Mouse (Mus musculus): ENCODE results near the gene Pknox1. TPM values are rescaled to one million over a fixed set of nuclear protein-coding genes. Genes with fewer than 3 reads are reported as not detected.

The Pknox1 gene
- polyA plus RNA-seq, 1 experiment from 2014 or later: 60.2 TPM

- Histone ChIP-seq H3K4me3 (ENCODE audit: low read depth, low read length) (no peak overlapping the region), H3K9me3 (ENCODE audit: control insufficient read depth, low read length) (no peaks in the 10 kb centered on the region), H3K9ac (replicated peaks; ENCODE audit: low read depth, low read length) (no peak overlapping the region), H3K36me3 (ENCODE audit: control insufficient read depth, insufficient read depth, low read length) (no peaks in the 10 kb centered on the region), H3K27me3 (ENCODE audit: control insufficient read depth, insufficient read depth, low read length) (no peaks in the 10 kb centered on the region), H3K4me2 (ENCODE audit: low read depth, low read length) (no peak overlapping the region), H3K27ac (ENCODE audit: low read depth, low read length) (no peak overlapping the region), H3K4me1 (ENCODE audit: control insufficient read depth, insufficient read depth, low read length) (peaks cover 21% of the 10 kb centered on the region)
- WGBS: 34% methylated on average over 3 of the region's 3 CpGs
- peak; percentile 52; the same call in 1 of the 2 replicates for ATAC-seq (ENCODE audit: low read depth)
Observed at GRCm38 (mm10) chr17:31580344-31580743, 15.8 kb downstream of the Pknox1 start.

GRCm38 (mm10) chr17:31583185-31583584 lies 18.7 kb downstream of the Pknox1 start:
- ATAC-seq (ENCODE audit: low read depth): no peak
- no peaks in the 10 kb centered on the region for H3K27me3 ChIP-seq (ENCODE audit: control insufficient read depth, insufficient read depth, low read length)
- H3K9me3 ChIP-seq (ENCODE audit: control insufficient read depth, low read length): no peaks in the 10 kb centered on the region
- peaks cover 21% of the 10 kb centered on the region for H3K4me1 ChIP-seq (ENCODE audit: control insufficient read depth, insufficient read depth, low read length)
- WGBS: 12% methylated on average over 3 of the region's 3 CpGs
- peak overlapping the region; percentile 6; the same call in 1 of the 2 replicates for H3K27ac ChIP-seq (ENCODE audit: low read depth, low read length)
- H3K36me3 ChIP-seq (ENCODE audit: control insufficient read depth, insufficient read depth, low read length): no peaks in the 10 kb centered on the region; the same call in 1 of the 2 replicates
- 0 out of 2 replicates have a peak overlapping the region, but pooled peaks have one; percentile 16 for H3K9ac ChIP-seq (replicated peaks; ENCODE audit: low read depth, low read length)
- no peak overlapping the region for H3K4me2 ChIP-seq (ENCODE audit: low read depth, low read length)
- no peak overlapping the region for H3K4me3 ChIP-seq (ENCODE audit: low read depth, low read length)

- Histone ChIP-seq H3K9me3 (ENCODE audit: control insufficient read depth, low read length) (no peaks in the 10 kb centered on the region), H3K4me3 (ENCODE audit: low read depth, low read length) (no peak overlapping the region), H3K27ac (ENCODE audit: low read depth, low read length) (0 out of 2 replicates have a peak overlapping the region, but pooled peaks have one; percentile 6), H3K27me3 (ENCODE audit: control insufficient read depth, insufficient read depth, low read length) (no peaks in the 10 kb centered on the region), H3K4me2 (ENCODE audit: low read depth, low read length) (no peak overlapping the region), H3K9ac (replicated peaks; ENCODE audit: low read depth, low read length) (0 out of 2 replicates have a peak overlapping the region, but pooled peaks have one; percentile 16), H3K36me3 (ENCODE audit: control insufficient read depth, insufficient read depth, low read length) (no peaks in the 10 kb centered on the region; the same call in 1 of the 2 replicates), H3K4me1 (ENCODE audit: control insufficient read depth, insufficient read depth, low read length) (peaks cover 21% of the 10 kb centered on the region)
- 75% methylated on average over 6 of the region's 6 CpGs for WGBS
- ATAC-seq (ENCODE audit: low read depth): no peak
Observed at GRCm38 (mm10) chr17:31583781-31584180, 19.2 kb downstream of the Pknox1 start.

GRCm38 (mm10) chr17:31588115-31588514 lies 23.6 kb downstream of the Pknox1 start:
- Histone ChIP-seq H3K9me3 (ENCODE audit: control insufficient read depth, low read length) (no peaks in the 10 kb centered on the region), H3K9ac (replicated peaks; ENCODE audit: low read depth, low read length) (no peak overlapping the region), H3K4me1 (ENCODE audit: control insufficient read depth, insufficient read depth, low read length) (peaks cover 6% of the 10 kb centered on the region; the same call in 1 of the 2 replicates), H3K4me2 (ENCODE audit: low read depth, low read length) (no peak overlapping the region), H3K27ac (ENCODE audit: low read depth, low read length) (no peak overlapping the region), H3K27me3 (ENCODE audit: control insufficient read depth, insufficient read depth, low read length) (no peaks in the 10 kb centered on the region), H3K36me3 (ENCODE audit: control insufficient read depth, insufficient read depth, low read length) (peaks cover 31% of the 10 kb centered on the region), H3K4me3 (ENCODE audit: low read depth, low read length) (no peak overlapping the region)
- ATAC-seq (ENCODE audit: low read depth): no peak
- 87% methylated on average over 7 of the region's 7 CpGs for WGBS

GRCm38 (mm10) chr17:31588726-31589125 lies 24.2 kb downstream of the Pknox1 start:
- H3K4me1 ChIP-seq (ENCODE audit: control insufficient read depth, insufficient read depth, low read length): 0 out of 2 replicates have a peak, but pooled peaks cover under 1% of the 10 kb centered on the region
- no peaks in the 10 kb centered on the region for H3K9me3 ChIP-seq (ENCODE audit: control insufficient read depth, low read length)
- peaks cover 36% of the 10 kb centered on the region for H3K36me3 ChIP-seq (ENCODE audit: control insufficient read depth, insufficient read depth, low read length)
- no peaks in the 10 kb centered on the region for H3K27me3 ChIP-seq (ENCODE audit: control insufficient read depth, insufficient read depth, low read length)
- H3K9ac ChIP-seq (replicated peaks; ENCODE audit: low read depth, low read length): no peak overlapping the region
- 92% methylated on average over 4 of the region's 4 CpGs for WGBS
- ATAC-seq (ENCODE audit: low read depth): no peak
- no peak overlapping the region for H3K27ac ChIP-seq (ENCODE audit: low read depth, low read length)
- no peak overlapping the region for H3K4me2 ChIP-seq (ENCODE audit: low read depth, low read length)
- H3K4me3 ChIP-seq (ENCODE audit: low read depth, low read length): no peak overlapping the region

GRCm38 (mm10) chr17:31590846-31591245 lies 26.3 kb downstream of the Pknox1 start:
- WGBS: 90% methylated on average over 11 of the region's 11 CpGs
- Histone ChIP-seq H3K4me2 (ENCODE audit: low read depth, low read length) (no peak overlapping the region), H3K4me3 (ENCODE audit: low read depth, low read length) (no peak overlapping the region), H3K4me1 (ENCODE audit: control insufficient read depth, insufficient read depth, low read length) (no peaks in the 10 kb centered on the region), H3K9ac (replicated peaks; ENCODE audit: low read depth, low read length) (no peak overlapping the region), H3K27me3 (ENCODE audit: control insufficient read depth, insufficient read depth, low read length) (no peaks in the 10 kb centered on the region), H3K36me3 (ENCODE audit: control insufficient read depth, insufficient read depth, low read length) (peaks cover 47% of the 10 kb centered on the region), H3K9me3 (ENCODE audit: control insufficient read depth, low read length) (no peaks in the 10 kb centered on the region), H3K27ac (ENCODE audit: low read depth, low read length) (no peak overlapping the region)
- no peak for ATAC-seq (ENCODE audit: low read depth)

GRCm38 (mm10) chr17:31594590-31594989 lies 30.1 kb downstream of the Pknox1 start:
- Histone ChIP-seq H3K4me3 (ENCODE audit: low read depth, low read length) (no peak overlapping the region), H3K27me3 (ENCODE audit: control insufficient read depth, insufficient read depth, low read length) (no peaks in the 10 kb centered on the region), H3K4me1 (ENCODE audit: control insufficient read depth, insufficient read depth, low read length) (no peaks in the 10 kb centered on the region), H3K9ac (replicated peaks; ENCODE audit: low read depth, low read length) (no peak overlapping the region), H3K4me2 (ENCODE audit: low read depth, low read length) (no peak overlapping the region), H3K36me3 (ENCODE audit: control insufficient read depth, insufficient read depth, low read length) (peaks cover 72% of the 10 kb centered on the region), H3K9me3 (ENCODE audit: control insufficient read depth, low read length) (no peaks in the 10 kb centered on the region), H3K27ac (ENCODE audit: low read depth, low read length) (no peak overlapping the region)
- ATAC-seq (ENCODE audit: low read depth): no peak
- 77% methylated on average over 7 of the region's 7 CpGs for WGBS

- no peak overlapping the region for H3K9ac ChIP-seq (replicated peaks; ENCODE audit: low read depth, low read length)
- no peak for ATAC-seq (ENCODE audit: low read depth)
- no peak overlapping the region for H3K4me3 ChIP-seq (ENCODE audit: low read depth, low read length)
- H3K4me1 ChIP-seq (ENCODE audit: control insufficient read depth, insufficient read depth, low read length): no peaks in the 10 kb centered on the region
- H3K9me3 ChIP-seq (ENCODE audit: control insufficient read depth, low read length): no peaks in the 10 kb centered on the region
- H3K4me2 ChIP-seq (ENCODE audit: low read depth, low read length): no peak overlapping the region
- 72% methylated on average over 5 of the region's 5 CpGs for WGBS
- H3K27ac ChIP-seq (ENCODE audit: low read depth, low read length): no peak overlapping the region
- H3K27me3 ChIP-seq (ENCODE audit: control insufficient read depth, insufficient read depth, low read length): no peaks in the 10 kb centered on the region
- peaks cover 75% of the 10 kb centered on the region for H3K36me3 ChIP-seq (ENCODE audit: control insufficient read depth, insufficient read depth, low read length)
Observed at GRCm38 (mm10) chr17:31595077-31595476, 30.5 kb downstream of the Pknox1 start.

GRCm38 (mm10) chr17:31597957-31598356 lies 33.4 kb downstream of the Pknox1 start:
- 96% methylated on average over 9 of the region's 9 CpGs for WGBS
- H3K36me3 ChIP-seq (ENCODE audit: control insufficient read depth, insufficient read depth, low read length): peaks cover 61% of the 10 kb centered on the region

More at GRCm38 (mm10) chr17:31597957-31598356, 33.4 kb downstream of the Pknox1 start:
- no peak for ATAC-seq (ENCODE audit: low read depth)
- Histone ChIP-seq H3K27me3 (ENCODE audit: control insufficient read depth, insufficient read depth, low read length) (no peaks in the 10 kb centered on the region), H3K4me3 (ENCODE audit: low read depth, low read length) (no peak overlapping the region), H3K4me2 (ENCODE audit: low read depth, low read length) (no peak overlapping the region), H3K9ac (replicated peaks; ENCODE audit: low read depth, low read length) (no peak overlapping the region), H3K4me1 (ENCODE audit: control insufficient read depth, insufficient read depth, low read length) (no peaks in the 10 kb centered on the region), H3K27ac (ENCODE audit: low read depth, low read length) (no peak overlapping the region), H3K9me3 (ENCODE audit: control insufficient read depth, low read length) (no peaks in the 10 kb centered on the region)
